Mouse (Mus musculus) c-Kit-negative CD71-positive TER-119-positive erythroid progenitor cells, embryonic 14.5 days (primary cell): ENCODE measurements around the gene Styk1.
"Not testable (repeated sequence)": the region's sequence is repeated elsewhere in the genome, so short reads cannot be mapped to it uniquely, and the experiment has no call there.

ENCODE experiments used
- DNase-seq: peaks from one replicate; pipeline ENCODE4 v3.0.0-alpha.2; 2013; ENCODE audit warnings: low read depth, low spot score

The Styk1 gene

GRCm38 (mm10) chr6:131292991-131293788, 60.2 kb downstream of the Styk1 start, which contains the start of gene Magohb:
Gene Magohb (minus strand): TSS chr6:131293244.
- peak; percentile 72 for DNase-seq

- DNase-seq = no peak
Observed at GRCm38 (mm10) chr6:131292276-131292990, 61.0 kb downstream of the Styk1 start.

GRCm38 (mm10) chr6:131290430-131290829, 63.0 kb downstream of the Styk1 start:
- DNase-seq = no peak

GRCm38 (mm10) chr6:131278160-131278559, 75.2 kb downstream of the Styk1 start:
- DNase-seq = not testable (repeated sequence)

GRCm38 (mm10) chr6:131276659-131277058, 76.7 kb downstream of the Styk1 start:
- DNase-seq = no peak

- DNase-seq = no peak
Observed at GRCm38 (mm10) chr6:131272311-131272710, 81.1 kb downstream of the Styk1 start.

DNA sequence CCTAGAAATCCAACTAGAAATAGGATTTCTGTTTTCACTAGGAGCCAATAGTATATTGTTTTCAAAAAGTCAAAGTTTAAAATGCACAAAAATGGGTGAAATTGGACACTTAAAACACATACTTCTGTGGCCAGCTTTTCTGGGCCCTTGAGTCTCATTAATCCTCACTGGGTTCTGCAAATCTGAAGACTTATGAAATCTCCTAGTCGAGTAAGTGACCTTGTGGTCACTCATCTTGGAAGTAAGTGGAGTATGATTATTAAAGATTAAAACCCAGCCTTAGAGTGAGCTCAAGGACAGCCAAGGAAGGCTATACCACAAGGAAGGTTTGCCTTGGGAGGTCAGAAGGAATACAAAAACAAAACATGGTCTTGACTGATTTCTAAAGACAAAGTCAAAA, 83.1 kb downstream of the Styk1 start:
- DNase-seq = no peak

DNA sequence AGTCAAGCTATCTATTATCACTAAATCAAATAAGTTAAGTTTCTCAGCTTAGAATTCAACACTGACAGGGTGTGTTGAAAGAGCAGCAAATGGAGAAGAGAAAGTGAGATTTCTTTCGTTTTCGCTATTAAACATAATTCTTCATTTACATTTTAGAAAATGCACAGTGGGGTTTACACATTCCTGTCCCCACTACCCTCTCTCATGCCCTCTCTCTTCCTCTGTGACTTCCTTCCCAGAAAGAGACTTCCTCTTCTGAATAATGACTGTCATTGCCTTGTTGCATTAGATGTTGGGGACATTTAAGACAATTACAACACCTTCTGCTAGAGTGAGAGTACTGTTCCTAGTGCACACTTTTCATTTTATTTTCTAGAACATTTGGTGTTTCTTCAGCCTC, 83.8 kb downstream of the Styk1 start:
- DNase-seq = no peak

GRCm38 (mm10) chr6:131264175-131264574, 89.2 kb downstream of the Styk1 start:
- DNase-seq = no peak

DNA sequence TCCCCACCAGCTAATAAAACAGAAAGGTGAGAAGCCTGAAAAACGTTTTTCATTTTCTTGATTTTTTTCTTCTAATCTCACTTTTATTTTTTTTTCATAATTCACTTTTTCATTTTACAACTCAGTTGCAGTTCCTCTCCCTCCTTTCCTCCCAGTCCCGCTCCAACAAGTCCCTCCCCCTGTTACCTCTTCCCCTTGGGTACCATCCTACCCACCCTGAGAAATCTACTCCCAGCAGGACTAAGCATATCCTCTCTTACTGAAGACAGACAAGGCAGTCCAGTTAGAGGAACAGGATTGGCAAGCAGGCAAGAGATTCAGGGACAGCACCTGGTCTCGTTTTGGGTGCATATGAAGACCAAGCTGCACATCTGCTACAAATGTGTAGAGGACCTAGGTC, 90.6 kb downstream of the Styk1 start:
- DNase-seq = no peak

DNA sequence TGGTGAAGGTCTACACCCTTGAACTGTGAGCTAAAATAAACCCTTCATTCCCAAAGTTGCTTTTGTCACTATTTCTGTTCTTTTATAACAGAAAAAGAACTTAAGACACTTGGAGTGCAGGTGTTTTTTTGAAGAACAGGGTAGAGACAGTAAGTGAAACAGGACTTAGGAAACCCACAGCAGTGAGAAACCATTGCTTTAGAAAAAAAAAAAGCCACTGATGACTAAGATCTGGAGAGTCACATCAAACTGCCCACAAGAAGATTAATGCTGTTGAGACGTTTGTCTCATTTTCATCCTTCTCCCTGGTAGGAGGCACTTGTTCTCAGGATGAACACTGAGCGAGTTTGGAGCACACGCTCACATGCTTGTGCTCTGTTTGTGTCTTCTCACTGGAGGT, 91.4 kb downstream of the Styk1 start:
- no peak for DNase-seq
